Mouse (Mus musculus) erythroblast, embryonic 14.5 days (primary cell): ENCODE data around the gene Mrpl51. TPM values are rescaled to one million over a fixed set of nuclear protein-coding genes. Genes with fewer than 3 reads are reported as not detected.
A peak's percentile ranks its signal among the peaks of the same experiment; 100 is the strongest.

Source experiments
- H3K27me3 ChIP-seq: 2 replicates; pipeline ENCODE4 v1.6.1; 2012; ENCODE audit warnings: inconsistent platforms; ENCODE audit not compliant: control insufficient read depth
- H3K36me3 ChIP-seq: 2 replicates; pipeline ENCODE4 v1.6.1; 2012; ENCODE audit warnings: mild to moderate bottlenecking, inconsistent platforms; ENCODE audit not compliant: control insufficient read depth
- H3K4me1 ChIP-seq: 2 replicates; pipeline ENCODE4 v1.6.1; 2012; ENCODE audit warnings: inconsistent platforms; ENCODE audit not compliant: control insufficient read depth
- H3K4me3 ChIP-seq: replicated peaks from 2 replicates; pipeline ENCODE3; 2012; ENCODE audit warnings: moderate library complexity, mild to moderate bottlenecking, inconsistent platforms
- H3K9me3 ChIP-seq: 2 replicates; pipeline ENCODE4 v1.6.1; 2012; ENCODE audit warnings: low read length, inconsistent platforms, mixed read lengths; ENCODE audit not compliant: control insufficient read depth
- GATA1 ChIP-seq: IDR thresholded peaks from 2 replicates; pipeline ENCODE4 v1.6.1; 2012; ENCODE audit warnings: low read length, inconsistent platforms, mixed read lengths
- TAL1 ChIP-seq: IDR thresholded peaks from 3 replicates; pipeline ENCODE4 v1.6.1; 2012; ENCODE audit warnings: low read length, inconsistent platforms, mixed read lengths
- polyA plus RNA-seq: library from polyadenylated mRNA; stranded (reverse); fragments of >175 nt; gene quantifications from 2 replicates; pipeline ENCODE4 v1.2.3, GENCODE M21; 2012

Mrpl51 gene
- 18.9 and 22.8 TPM in 2 replicates for polyA plus RNA-seq

- Histone ChIP-seq H3K36me3 (peaks cover 73% of the 10 kb centered on the region), H3K4me3 (peak within 1 kb of the TSS; percentile 70)
Measured at GRCm38 (mm10) chr6:125191332-125192015, at the start of gene Mrpl51, which contains the start of gene Ncapd2. TSS of gene Mrpl51 (plus strand) at chr6:125191801. TSS of gene Ncapd2 (minus strand) at chr6:125191701.

GRCm38 (mm10) chr6:125142436-125142835, 49.2 kb upstream of the Mrpl51 start:
- no peaks in the 10 kb centered on the region for H3K27me3 ChIP-seq
- H3K4me3 ChIP-seq: no peak overlapping the region
- peaks cover 73% of the 10 kb centered on the region for H3K36me3 ChIP-seq
- peaks cover 38% of the 10 kb centered on the region for H3K4me1 ChIP-seq
- no peak for TF ChIP-seq TAL1
- no peak for TF ChIP-seq GATA1
- no peaks in the 10 kb centered on the region for H3K9me3 ChIP-seq

More at GRCm38 (mm10) chr6:125191332-125192015, at the start of gene Mrpl51, which contains the start of gene Ncapd2:
- no peaks in the 10 kb centered on the region for H3K27me3 ChIP-seq
- H3K9me3 ChIP-seq: no peaks in the 10 kb centered on the region
- H3K4me1 ChIP-seq: peaks cover 44% of the 10 kb centered on the region
- no peak for TF ChIP-seq GATA1
- no peak for TF ChIP-seq TAL1

GRCm38 (mm10) chr6:125143128-125143527, 48.5 kb upstream of the Mrpl51 start:
- H3K4me3 ChIP-seq: no peak overlapping the region
- H3K4me1 ChIP-seq: peaks cover 43% of the 10 kb centered on the region
- TF ChIP-seq TAL1: no peak
- no peak for TF ChIP-seq GATA1
- no peaks in the 10 kb centered on the region for H3K9me3 ChIP-seq
- H3K27me3 ChIP-seq: no peaks in the 10 kb centered on the region
- H3K36me3 ChIP-seq: peaks cover 73% of the 10 kb centered on the region

- peaks cover 74% of the 10 kb centered on the region for H3K36me3 ChIP-seq
- H3K4me3 ChIP-seq: no peak overlapping the region
- TF ChIP-seq TAL1: no peak
- no peak for TF ChIP-seq GATA1
- peaks cover 51% of the 10 kb centered on the region for H3K4me1 ChIP-seq
- H3K9me3 ChIP-seq: no peaks in the 10 kb centered on the region
- no peaks in the 10 kb centered on the region for H3K27me3 ChIP-seq
Measured at GRCm38 (mm10) chr6:125143904-125144303, 47.7 kb upstream of the Mrpl51 start.

- H3K4me3 ChIP-seq: peak within 1 kb of the TSS; percentile 93
- H3K36me3 ChIP-seq: peaks cover 73% of the 10 kb centered on the region
- H3K9me3 ChIP-seq: no peaks in the 10 kb centered on the region
- no peaks in the 10 kb centered on the region for H3K27me3 ChIP-seq
- TF ChIP-seq GATA1 (0 out of 2 replicates have a peak, but pooled peaks have one; percentile 7), TAL1 (no peak)
- H3K4me1 ChIP-seq: peaks cover 55% of the 10 kb centered on the region
Measured at GRCm38 (mm10) chr6:125145001-125145400, 46.6 kb upstream of the Mrpl51 start, which contains the start of gene Iffo1. TSS of gene Iffo1 (plus strand) at chr6:125145241.

- H3K4me3 ChIP-seq: peak overlapping the region; percentile 93
- H3K36me3 ChIP-seq: peaks cover 68% of the 10 kb centered on the region
- TF ChIP-seq GATA1: no peak
- no peak for TF ChIP-seq TAL1
- H3K9me3 ChIP-seq: no peaks in the 10 kb centered on the region
- no peaks in the 10 kb centered on the region for H3K27me3 ChIP-seq
- H3K4me1 ChIP-seq: peaks cover 55% of the 10 kb centered on the region
Measured at GRCm38 (mm10) chr6:125145479-125145951, 46.1 kb upstream of the Mrpl51 start.

GRCm38 (mm10) chr6:125146148-125146547, 45.5 kb upstream of the Mrpl51 start:
- TF ChIP-seq TAL1 (no peak), GATA1 (no peak)
- H3K4me3 ChIP-seq: peak overlapping the region; percentile 93
- H3K4me1 ChIP-seq: peaks cover 58% of the 10 kb centered on the region
- H3K36me3 ChIP-seq: peaks cover 66% of the 10 kb centered on the region
- H3K9me3 ChIP-seq: no peaks in the 10 kb centered on the region
- H3K27me3 ChIP-seq: no peaks in the 10 kb centered on the region

GRCm38 (mm10) chr6:125146797-125147196, 44.8 kb upstream of the Mrpl51 start:
- H3K36me3 ChIP-seq: peaks cover 65% of the 10 kb centered on the region
- H3K4me1 ChIP-seq: peaks cover 63% of the 10 kb centered on the region
- H3K4me3 ChIP-seq: peak overlapping the region; percentile 93
- no peaks in the 10 kb centered on the region for H3K27me3 ChIP-seq
- no peaks in the 10 kb centered on the region for H3K9me3 ChIP-seq
- TF ChIP-seq TAL1 (no peak), GATA1 (no peak)

GRCm38 (mm10) chr6:125147329-125147728, 44.3 kb upstream of the Mrpl51 start:
- TF ChIP-seq GATA1 (no peak), TAL1 (no peak)
- Histone ChIP-seq H3K27me3 (no peaks in the 10 kb centered on the region), H3K4me1 (peaks cover 68% of the 10 kb centered on the region), H3K4me3 (no peak overlapping the region), H3K36me3 (peaks cover 64% of the 10 kb centered on the region), H3K9me3 (no peaks in the 10 kb centered on the region)
